Mouse (Mus musculus): ENCODE data around the gene Shc3. TPM values are rescaled to one million over a fixed set of nuclear protein-coding genes. Genes with fewer than 3 reads are reported as not detected.

Gene Shc3
- polyA plus RNA-seq, 1 experiment from 2014 or later, result 3.4 TPM

- H3K27ac ChIP-seq (ENCODE audit: low read depth, low read length), result no peak overlapping the region
- no peak overlapping the region for H3K4me2 ChIP-seq (replicated peaks; ENCODE audit: low read depth, low read length)
- WGBS, result 74% methylated on average over 9 of the region's 9 CpGs
- H3K36me3 ChIP-seq (ENCODE audit: control insufficient read depth, insufficient read depth, low read length), result no peaks in the 10 kb centered on the region
- no peak overlapping the region for H3K4me3 ChIP-seq (ENCODE audit: low read depth, low read length)
- H3K4me1 ChIP-seq (replicated peaks; ENCODE audit: control insufficient read depth, insufficient read depth, low read length), result no peaks in the 10 kb centered on the region
- DNase-seq (ENCODE audit: low spot score), result no peak
- no peaks in the 10 kb centered on the region for H3K27me3 ChIP-seq (ENCODE audit: control insufficient read depth, insufficient read depth, low read length)
- H3K9me3 ChIP-seq (ENCODE audit: control insufficient read depth, low read length), result no peaks in the 10 kb centered on the region
- H3K9ac ChIP-seq (ENCODE audit: low read depth, low read length), result no peak overlapping the region
- no peak for ATAC-seq (ENCODE audit: low FRiP score)
Measured at GRCm38 (mm10) chr13:51485291-51485690, 83.9 kb downstream of the Shc3 start.

DNA sequence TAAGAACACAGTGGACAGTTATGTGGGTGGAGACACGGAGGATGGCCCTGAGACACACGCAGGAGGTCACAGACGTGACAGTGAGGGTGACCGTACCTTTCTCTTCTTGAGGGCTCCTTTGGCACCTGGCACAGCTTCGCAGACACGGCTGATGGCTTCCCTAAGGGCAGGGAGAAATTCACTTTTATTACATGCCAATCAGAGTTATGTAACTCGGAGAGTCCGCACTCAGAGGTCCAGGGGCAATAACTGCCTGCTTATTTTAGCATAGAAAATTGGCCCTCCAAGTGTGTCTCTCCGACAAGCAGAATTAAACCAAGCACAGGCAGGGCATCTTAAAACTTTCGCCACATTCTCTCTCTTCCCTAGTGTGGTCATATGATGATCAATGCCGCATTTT, 86.4 kb downstream of the Shc3 start:
- ATAC-seq (ENCODE audit: low FRiP score) (no peak), DNase-seq (ENCODE audit: low spot score) (no peak)
- H3K4me1 ChIP-seq (replicated peaks; ENCODE audit: control insufficient read depth, insufficient read depth, low read length), result no peaks in the 10 kb centered on the region
- WGBS, result 90% methylated on average over 11 of the region's 11 CpGs
- H3K4me3 ChIP-seq (ENCODE audit: low read depth, low read length), result no peak overlapping the region
- no peak overlapping the region for H3K9ac ChIP-seq (ENCODE audit: low read depth, low read length)
- no peaks in the 10 kb centered on the region for H3K27me3 ChIP-seq (ENCODE audit: control insufficient read depth, insufficient read depth, low read length)
- no peak overlapping the region for H3K4me2 ChIP-seq (replicated peaks; ENCODE audit: low read depth, low read length)
- H3K27ac ChIP-seq (ENCODE audit: low read depth, low read length), result no peak overlapping the region
- no peaks in the 10 kb centered on the region for H3K9me3 ChIP-seq (ENCODE audit: control insufficient read depth, low read length)
- no peaks in the 10 kb centered on the region for H3K36me3 ChIP-seq (ENCODE audit: control insufficient read depth, insufficient read depth, low read length)

GRCm38 (mm10) chr13:51480341-51481011, 88.7 kb downstream of the Shc3 start:
- H3K9ac ChIP-seq (ENCODE audit: low read depth, low read length), result no peak overlapping the region
- DNase-seq (ENCODE audit: low spot score), result no peak

DNA sequence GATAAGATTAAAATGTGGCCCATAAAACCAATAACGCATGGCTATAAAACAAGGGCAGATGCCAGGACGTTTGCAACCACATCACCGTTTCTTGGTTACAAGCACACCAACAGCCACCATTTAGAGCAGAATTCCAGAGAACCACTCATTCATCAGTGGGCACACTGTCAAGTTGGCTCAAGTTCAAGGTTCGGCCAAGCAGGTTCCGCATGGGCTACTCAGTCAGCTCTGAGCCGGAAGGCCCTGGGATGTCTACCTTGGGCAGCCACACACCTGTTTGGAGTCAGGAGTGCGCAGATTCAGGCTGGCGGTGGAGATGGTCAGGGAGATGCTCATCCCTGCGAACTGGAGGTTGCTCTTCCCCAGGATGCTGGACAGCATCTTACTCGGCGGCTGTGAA, 89.4 kb downstream of the Shc3 start:
- no peak for DNase-seq (ENCODE audit: low spot score)
- no peaks in the 10 kb centered on the region for H3K4me1 ChIP-seq (replicated peaks; ENCODE audit: control insufficient read depth, insufficient read depth, low read length)
- WGBS, result 89% methylated on average over 11 of the region's 11 CpGs

More at GRCm38 (mm10) chr13:51480341-51481011, 88.7 kb downstream of the Shc3 start:
- H3K4me3 ChIP-seq (ENCODE audit: low read depth, low read length), result no peak overlapping the region
- no peaks in the 10 kb centered on the region for H3K27me3 ChIP-seq (ENCODE audit: control insufficient read depth, insufficient read depth, low read length)
- H3K4me1 ChIP-seq (replicated peaks; ENCODE audit: control insufficient read depth, insufficient read depth, low read length), result no peaks in the 10 kb centered on the region
- H3K4me2 ChIP-seq (replicated peaks; ENCODE audit: low read depth, low read length), result no peak overlapping the region
- ATAC-seq (ENCODE audit: low FRiP score), result no peak
- 87% methylated on average over 11 of the region's 11 CpGs for WGBS
- no peaks in the 10 kb centered on the region for H3K9me3 ChIP-seq (ENCODE audit: control insufficient read depth, low read length)
- no peaks in the 10 kb centered on the region for H3K36me3 ChIP-seq (ENCODE audit: control insufficient read depth, insufficient read depth, low read length)
- H3K27ac ChIP-seq (ENCODE audit: low read depth, low read length), result no peak overlapping the region

DNA sequence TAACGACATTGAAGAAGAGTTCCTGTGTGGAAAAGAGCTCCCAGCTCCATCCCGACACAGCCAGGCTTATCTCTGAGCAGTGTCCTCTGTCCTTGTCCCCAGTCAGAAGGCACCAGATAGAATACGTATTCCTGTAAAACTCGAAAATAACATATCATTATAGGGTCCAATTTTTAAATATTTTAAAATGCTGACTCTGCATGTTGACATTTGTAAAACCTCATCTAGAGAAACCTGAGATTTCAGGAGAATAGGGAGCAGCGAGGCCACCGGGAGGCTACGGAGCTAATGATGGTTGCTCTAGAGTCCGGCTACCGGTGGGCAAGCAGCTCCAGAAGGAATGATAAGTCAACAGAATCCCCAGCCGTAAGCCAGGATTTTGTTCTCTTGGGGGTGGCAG, 92.2 kb downstream of the Shc3 start:
- no peak overlapping the region for H3K27ac ChIP-seq (ENCODE audit: low read depth, low read length)
- H3K4me3 ChIP-seq (ENCODE audit: low read depth, low read length), result no peak overlapping the region
- no peak overlapping the region for H3K4me2 ChIP-seq (replicated peaks; ENCODE audit: low read depth, low read length)
- no peaks in the 10 kb centered on the region for H3K4me1 ChIP-seq (replicated peaks; ENCODE audit: control insufficient read depth, insufficient read depth, low read length)
- H3K36me3 ChIP-seq (ENCODE audit: control insufficient read depth, insufficient read depth, low read length), result no peaks in the 10 kb centered on the region
- no peaks in the 10 kb centered on the region for H3K9me3 ChIP-seq (ENCODE audit: control insufficient read depth, low read length)
- ATAC-seq (ENCODE audit: low FRiP score), result no peak
- no peaks in the 10 kb centered on the region for H3K27me3 ChIP-seq (ENCODE audit: control insufficient read depth, insufficient read depth, low read length)
- no peak for DNase-seq (ENCODE audit: low spot score)
- WGBS, result 89% methylated on average over 10 of the region's 10 CpGs
- H3K9ac ChIP-seq (ENCODE audit: low read depth, low read length), result no peak overlapping the region

More for the DNA sequence above, 89.4 kb downstream of the Shc3 start:
- Histone ChIP-seq H3K9me3 (ENCODE audit: control insufficient read depth, low read length) (no peaks in the 10 kb centered on the region), H3K27ac (ENCODE audit: low read depth, low read length) (no peak overlapping the region), H3K4me2 (replicated peaks; ENCODE audit: low read depth, low read length) (no peak overlapping the region), H3K36me3 (ENCODE audit: control insufficient read depth, insufficient read depth, low read length) (no peaks in the 10 kb centered on the region), H3K27me3 (ENCODE audit: control insufficient read depth, insufficient read depth, low read length) (no peaks in the 10 kb centered on the region), H3K4me3 (ENCODE audit: low read depth, low read length) (no peak overlapping the region), H3K9ac (ENCODE audit: low read depth, low read length) (no peak overlapping the region)
- ATAC-seq (ENCODE audit: low FRiP score), result no peak

DNA sequence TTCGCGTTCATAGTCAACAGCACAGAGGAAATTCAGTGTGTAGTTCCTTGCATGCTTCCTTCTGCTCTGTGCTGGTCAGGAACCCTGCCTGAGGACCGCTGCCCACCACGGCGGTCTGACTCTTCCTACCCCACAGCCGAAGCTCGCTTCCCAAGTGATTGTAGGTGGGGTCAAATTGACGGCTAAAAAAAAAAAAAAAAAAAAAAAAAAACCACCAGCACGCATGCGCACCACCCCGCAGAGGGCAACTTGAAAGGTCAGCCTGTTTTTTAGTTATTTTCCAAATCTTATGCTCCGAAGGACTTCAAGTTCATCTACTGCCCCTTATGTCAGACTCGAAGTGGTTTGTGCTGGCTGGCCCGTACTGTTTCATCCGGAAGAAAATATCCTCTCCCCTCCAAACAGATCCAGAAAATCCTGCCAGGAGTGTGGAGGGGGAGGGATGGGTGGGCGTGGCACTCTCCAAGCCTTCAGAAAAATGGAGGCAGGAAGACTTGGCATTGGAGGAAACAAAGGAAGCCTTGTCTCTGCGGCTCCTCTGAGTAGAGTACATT, 100.4 kb downstream of the Shc3 start:
- 76% methylated on average over 17 of the region's 17 CpGs for WGBS
- no peak overlapping the region for H3K27ac ChIP-seq (ENCODE audit: low read depth, low read length)
- no peak for ATAC-seq (ENCODE audit: low FRiP score)
- H3K4me2 ChIP-seq (replicated peaks; ENCODE audit: low read depth, low read length), result no peak overlapping the region
- no peak for DNase-seq (ENCODE audit: low spot score)
- H3K27me3 ChIP-seq (ENCODE audit: control insufficient read depth, insufficient read depth, low read length), result no peaks in the 10 kb centered on the region
- no peaks in the 10 kb centered on the region for H3K4me1 ChIP-seq (replicated peaks; ENCODE audit: control insufficient read depth, insufficient read depth, low read length)
- H3K36me3 ChIP-seq (ENCODE audit: control insufficient read depth, insufficient read depth, low read length), result no peaks in the 10 kb centered on the region
- no peaks in the 10 kb centered on the region for H3K9me3 ChIP-seq (ENCODE audit: control insufficient read depth, low read length)
- H3K4me3 ChIP-seq (ENCODE audit: low read depth, low read length), result no peak overlapping the region
- H3K9ac ChIP-seq (ENCODE audit: low read depth, low read length), result no peak overlapping the region

DNA sequence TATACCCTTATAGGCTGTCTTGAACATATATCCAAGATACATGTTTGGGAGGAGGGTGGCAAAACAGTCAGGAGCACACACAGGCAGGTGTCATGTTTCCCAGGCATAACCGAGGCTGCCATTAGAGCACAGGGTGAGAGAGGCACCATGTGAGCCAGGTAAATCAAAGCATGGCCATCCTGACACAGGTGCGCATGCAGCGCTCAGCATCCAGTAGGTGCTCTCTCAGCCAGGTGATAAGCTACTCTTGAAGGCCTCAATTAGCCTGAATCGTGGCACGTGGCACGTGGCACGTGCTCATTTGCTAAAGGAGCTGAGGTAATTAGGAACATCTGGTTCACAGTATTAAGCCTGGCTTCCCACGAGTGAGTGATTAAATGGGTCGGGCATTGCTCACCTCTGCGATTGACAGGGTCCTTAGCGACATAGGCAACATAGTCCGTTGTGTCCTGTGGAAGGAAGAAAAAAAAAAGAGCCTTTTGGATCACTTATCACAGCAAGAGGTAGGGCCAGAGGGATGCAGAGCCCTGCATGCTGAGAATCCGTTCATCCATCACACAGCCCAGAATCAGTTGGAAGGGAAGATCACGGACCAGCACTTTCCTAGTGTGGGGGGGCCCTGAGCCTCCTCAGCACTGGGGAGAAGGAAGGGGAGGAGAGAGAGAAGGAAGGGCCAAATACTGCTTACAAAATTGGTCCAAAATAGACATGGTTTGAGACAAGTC, 102.9 kb downstream of the Shc3 start:
- WGBS, result 70% methylated on average over 14 of the region's 14 CpGs
- Histone ChIP-seq H3K27ac (ENCODE audit: low read depth, low read length) (no peak overlapping the region), H3K27me3 (ENCODE audit: control insufficient read depth, insufficient read depth, low read length) (no peaks in the 10 kb centered on the region), H3K9ac (ENCODE audit: low read depth, low read length) (no peak overlapping the region), H3K9me3 (ENCODE audit: control insufficient read depth, low read length) (no peaks in the 10 kb centered on the region), H3K4me1 (replicated peaks; ENCODE audit: control insufficient read depth, insufficient read depth, low read length) (no peaks in the 10 kb centered on the region), H3K4me3 (ENCODE audit: low read depth, low read length) (no peak overlapping the region), H3K36me3 (ENCODE audit: control insufficient read depth, insufficient read depth, low read length) (no peaks in the 10 kb centered on the region), H3K4me2 (replicated peaks; ENCODE audit: low read depth, low read length) (no peak overlapping the region)
- DNase-seq (ENCODE audit: low spot score) (no peak), ATAC-seq (ENCODE audit: low FRiP score) (no peak)

DNA sequence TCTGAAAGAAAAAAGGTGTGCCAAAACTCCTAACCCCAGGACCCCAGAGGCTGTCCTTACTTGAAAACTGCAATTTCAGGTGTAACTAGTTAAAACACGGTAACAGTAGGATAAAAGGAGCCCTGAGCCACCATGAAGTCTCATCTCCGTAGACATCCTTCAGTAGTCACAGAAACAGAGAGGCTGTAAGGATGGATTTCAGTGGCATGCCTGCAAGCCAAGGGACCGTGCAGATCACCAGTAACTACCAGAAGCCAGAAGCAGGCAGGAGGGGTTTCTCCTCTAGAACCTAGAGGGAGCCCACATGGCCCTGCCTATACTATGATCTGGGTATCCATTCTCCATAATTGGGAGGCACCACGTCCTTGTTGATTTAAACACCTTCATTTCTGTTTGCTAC, 104.9 kb downstream of the Shc3 start:
- no peak overlapping the region for H3K4me2 ChIP-seq (replicated peaks; ENCODE audit: low read depth, low read length)
- no peak overlapping the region for H3K4me3 ChIP-seq (ENCODE audit: low read depth, low read length)
- no peaks in the 10 kb centered on the region for H3K9me3 ChIP-seq (ENCODE audit: control insufficient read depth, low read length)
- H3K27ac ChIP-seq (ENCODE audit: low read depth, low read length), result no peak overlapping the region
- ATAC-seq (ENCODE audit: low FRiP score) (no peak), DNase-seq (ENCODE audit: low spot score) (no peak)
- H3K27me3 ChIP-seq (ENCODE audit: control insufficient read depth, insufficient read depth, low read length), result no peaks in the 10 kb centered on the region
- no peak overlapping the region for H3K9ac ChIP-seq (ENCODE audit: low read depth, low read length)
- no peaks in the 10 kb centered on the region for H3K36me3 ChIP-seq (ENCODE audit: control insufficient read depth, insufficient read depth, low read length)
- WGBS, result 68% methylated on average over 4 of the region's 4 CpGs
- no peaks in the 10 kb centered on the region for H3K4me1 ChIP-seq (replicated peaks; ENCODE audit: control insufficient read depth, insufficient read depth, low read length)

Measured in hindbrain, embryonic 11.5 days (tissue).